Mouse (Mus musculus) liver, embryonic 14.5 days (tissue): ENCODE measurements at regions not wholly inside any gene's neighbourhood (a gene's known extent, or its start where the extent isn't known, plus 50 kb on each side); places are given as distances from the start of the nearest gene placed in this dataset.

Experiments used
- ATAC-seq: fragments of 200-750 bp; cut with Nextera tagmentation; 2 replicates; pipeline ENCODE4 v1.8.0; 2017; ENCODE audit warnings: moderate number of reproducible peaks, mild to moderate bottlenecking, moderate library complexity; ENCODE audit not compliant: insufficient read depth
- DNase-seq, 3 experiments: peaks; one replicate each; pipeline ENCODE4 v3.0.0-alpha.2; 2012 to 2013; ENCODE audit warnings: low read depth in 3 of 3, low spot score in 3 of 3
- H3K27ac ChIP-seq: fragments of 300-500 bp; sonication (generic); 2 replicates; pipeline ENCODE4 v1.5.1; 2014; ENCODE audit warnings: moderate library complexity, mild to moderate bottlenecking, control low read depth, inconsistent platforms
- H3K27me3 ChIP-seq: fragments of 300-500 bp; sonication (generic); 2 replicates; pipeline ENCODE4 v1.6.1; 2014; ENCODE audit warnings: mild to moderate bottlenecking, low read length, moderate library complexity; ENCODE audit not compliant: control insufficient read depth, insufficient read depth
- H3K36me3 ChIP-seq: fragments of 300-500 bp; sonication (generic); replicated peaks from 2 replicates; pipeline ENCODE4 v1.6.1; 2014; ENCODE audit warnings: low read depth; ENCODE audit not compliant: control insufficient read depth, insufficient read depth
- H3K4me1 ChIP-seq, 2 experiments: fragments of 200-500 bp in 1 of 2; fragments of 300-500 bp in 1 of 2; sonication (generic) in 1 of 2; replicated peaks; 2 replicates each; pipeline ENCODE4 v1.6.1; 2012 to 2014; ENCODE audit warnings: antibody characterized with exemption in 1 of 2, inconsistent platforms in 1 of 2, low read length in 1 of 2; ENCODE audit not compliant: control insufficient read depth in 2 of 2, insufficient read depth in 2 of 2
- H3K4me2 ChIP-seq: fragments of 300-500 bp; sonication (generic); 2 replicates; pipeline ENCODE4 v1.6.1; 2014; ENCODE audit warnings: low read depth, mild to moderate bottlenecking, control low read depth, moderate library complexity
- H3K4me3 ChIP-seq, 2 experiments: fragments of 200-500 bp in 1 of 2; fragments of 300-500 bp in 1 of 2; sonication (generic) in 1 of 2; 2 replicates each; pipeline ENCODE4 v1.5.1; 2012 to 2014; ENCODE audit warnings: low read depth in 2 of 2, low read length in 2 of 2, mild to moderate bottlenecking in 2 of 2, control low read depth in 1 of 2, inconsistent platforms in 1 of 2, moderate library complexity in 1 of 2; ENCODE audit not compliant: insufficient read depth in 1 of 2
- H3K9ac ChIP-seq: fragments of 300-500 bp; sonication (generic); replicated peaks from 2 replicates; pipeline ENCODE4 v1.6.1; 2014; ENCODE audit warnings: mild to moderate bottlenecking, control low read depth, moderate library complexity
- H3K9me3 ChIP-seq: fragments of 300-500 bp; sonication (generic); 2 replicates; pipeline ENCODE4 v1.6.1; 2016; ENCODE audit warnings: low read length, mixed read lengths; ENCODE audit not compliant: control insufficient read depth
- CTCF ChIP-seq: IDR thresholded peaks from 2 replicates; pipeline ENCODE4 v1.5.1; 2016; ENCODE audit warnings: antibody characterized with exemption, low read depth, control low read depth
- EP300 ChIP-seq: IDR thresholded peaks from 2 replicates; pipeline ENCODE4 v1.6.1; 2016; ENCODE audit warnings: antibody characterized with exemption, low read depth
- WGBS: fragments of 180-500 bp; shearing (Covaris S2); extraction: QIAGEN DNeasy Blood & Tissue Kit; methylation state at CpG from one replicate; pipeline ENCODE4 v1.1.7; 2014; ENCODE audit not compliant: insufficient replicate concordance; 5-methylcytosine and 5-hydroxymethylcytosine counted together

DNA sequence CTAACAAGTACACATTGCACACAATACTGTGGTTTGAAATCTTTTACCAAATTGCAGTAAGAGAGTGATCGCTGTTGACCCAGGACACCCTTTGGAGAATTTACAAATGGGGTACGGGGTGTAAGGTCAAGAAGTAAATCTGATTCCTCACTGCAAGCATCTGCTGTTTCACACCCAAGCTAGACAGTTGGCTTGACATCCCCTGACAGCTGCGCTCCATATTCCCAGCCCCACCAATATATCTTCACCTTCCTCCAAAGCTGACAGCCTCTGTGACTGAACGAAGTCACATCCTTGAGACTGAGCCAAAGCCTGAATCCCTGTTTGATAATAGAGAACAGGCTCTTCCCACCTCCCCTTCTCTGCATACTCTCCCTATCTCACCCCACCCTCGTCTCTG, 98.5 kb upstream of the Pirt start:
- H3K9me3 ChIP-seq = no peaks in the 10 kb centered on the region
- no peak overlapping the region for H3K4me3 ChIP-seq
- no peak for TF ChIP-seq EP300
- no peak for TF ChIP-seq CTCF
- no peak for ATAC-seq
- no peaks in the 10 kb centered on the region for H3K36me3 ChIP-seq
- no peaks in the 10 kb centered on the region for H3K27me3 ChIP-seq
- H3K4me2 ChIP-seq = no peak overlapping the region
- 55% methylated on average over 5 of the region's 5 CpGs for WGBS
- H3K4me1 ChIP-seq = no peaks in the 10 kb centered on the region
- no peak for DNase-seq
- no peak overlapping the region for H3K27ac ChIP-seq
- no peak overlapping the region for H3K9ac ChIP-seq

- WGBS = 45% methylated on average over 4 of the region's 4 CpGs
- no peaks in the 10 kb centered on the region for H3K9me3 ChIP-seq
- H3K27me3 ChIP-seq = no peaks in the 10 kb centered on the region
- no peak overlapping the region for H3K4me3 ChIP-seq
- ATAC-seq = no peak
- no peak overlapping the region for H3K9ac ChIP-seq
- no peaks in the 10 kb centered on the region for H3K36me3 ChIP-seq
- no peaks in the 10 kb centered on the region for H3K4me1 ChIP-seq
- no peak for TF ChIP-seq EP300
- no peak for TF ChIP-seq CTCF
- no peak overlapping the region for H3K4me2 ChIP-seq
- H3K27ac ChIP-seq = no peak overlapping the region
- no peak for DNase-seq
Measured at GRCm38 (mm10) chr11:66813731-66814130, 98.0 kb upstream of the Pirt start.

DNA sequence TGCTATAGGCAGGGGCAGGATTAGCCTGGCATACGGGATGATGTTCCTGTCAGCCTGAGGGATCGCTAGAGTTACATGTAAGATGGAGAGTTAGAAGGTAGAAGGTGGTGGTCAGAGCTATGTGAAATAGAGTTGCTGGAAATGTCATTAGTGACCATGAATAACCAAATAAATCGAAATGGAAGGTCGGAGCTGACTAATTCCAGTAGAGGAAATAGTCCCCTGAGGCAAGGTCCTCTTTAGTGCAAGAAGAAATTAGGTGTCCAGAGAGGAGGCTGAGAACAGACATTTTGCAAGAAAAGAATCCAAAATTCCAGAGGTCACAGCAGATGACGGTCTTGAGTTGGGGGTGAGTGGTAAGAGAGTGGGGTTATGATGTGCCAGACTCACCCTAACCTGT, 75.9 kb upstream of the Pirt start:
- no peak for TF ChIP-seq CTCF
- no peak for TF ChIP-seq EP300
- H3K9ac ChIP-seq = no peak overlapping the region
- H3K27ac ChIP-seq = no peak overlapping the region
- no peaks in the 10 kb centered on the region for H3K27me3 ChIP-seq
- no peak overlapping the region for H3K4me2 ChIP-seq
- no peaks in the 10 kb centered on the region for H3K9me3 ChIP-seq
- 54% methylated on average over 5 of the region's 5 CpGs for WGBS
- ATAC-seq (no peak), DNase-seq (no peak)
- H3K4me3 ChIP-seq = no peak overlapping the region
- H3K36me3 ChIP-seq = no peaks in the 10 kb centered on the region
- no peaks in the 10 kb centered on the region for H3K4me1 ChIP-seq

GRCm38 (mm10) chr11:66836633-66837380, 75.0 kb upstream of the Pirt start:
- no peak overlapping the region for H3K4me2 ChIP-seq

GRCm38 (mm10) chr11:66845238-66845637, 66.5 kb upstream of the Pirt start:
- H3K36me3 ChIP-seq = no peaks in the 10 kb centered on the region
- H3K9ac ChIP-seq = no peak overlapping the region
- TF ChIP-seq CTCF = no peak
- no peak for TF ChIP-seq EP300
- H3K9me3 ChIP-seq = no peaks in the 10 kb centered on the region
- no peak overlapping the region for H3K27ac ChIP-seq
- no peak overlapping the region for H3K4me3 ChIP-seq
- ATAC-seq = no peak
- H3K4me2 ChIP-seq = no peak overlapping the region
- no peak for DNase-seq
- no peaks in the 10 kb centered on the region for H3K27me3 ChIP-seq
- no peaks in the 10 kb centered on the region for H3K4me1 ChIP-seq

More at GRCm38 (mm10) chr11:66836633-66837380, 75.0 kb upstream of the Pirt start:
- no peaks in the 10 kb centered on the region for H3K36me3 ChIP-seq
- H3K27ac ChIP-seq = no peak overlapping the region
- H3K9me3 ChIP-seq = no peaks in the 10 kb centered on the region
- TF ChIP-seq CTCF (no peak), EP300 (no peak)
- no peak for ATAC-seq
- H3K4me1 ChIP-seq = no peaks in the 10 kb centered on the region
- H3K4me3 ChIP-seq = no peak overlapping the region
- H3K27me3 ChIP-seq = no peaks in the 10 kb centered on the region
- DNase-seq = no peak
- H3K9ac ChIP-seq = no peak overlapping the region
- 64% methylated on average over 2 of the region's 2 CpGs for WGBS
